ENCODE assay signal across 16 mouse cellular contexts in genomic region chr10:86174017-86174416, GRCm38 (mm10).
"Had no signal": no experiment of that assay in that cellular context is flagged by ENCODE, and none has a peak within 500 bp of the region (broad histone marks: within the 10 kb centered on the region; RNA-seq: fewer than 3 reads in every experiment).

No protein-coding gene starts in this region.

- H3K27ac ChIP-seq: kidney, embryonic 15.5 days; left cerebral cortex, adult 2 months; limb, embryonic 10.5 days; liver, embryonic 13.5 days; midbrain, embryonic 15.5 days; neural tube, embryonic 13.5 days had no signal

- H3K4me1 ChIP-seq: kidney, embryonic 15.5 days; limb, embryonic 10.5 days; liver, embryonic 13.5 days; midbrain, embryonic 15.5 days; neural tube, embryonic 13.5 days had no signal

- ATAC-seq: midbrain, embryonic 15.5 days had no signal

- DNase-seq: kidney, adult 2 months; kidney, postnatal 25 days; liver, embryonic 13.5 days; lung, embryonic 14.5 days; retina, postnatal 1 day; right cerebral cortex, postnatal 4 days; spleen, adult 18-20 months; thymus, adult 18-20 months; thymus, postnatal 14 days had no signal

- H3K4me2 ChIP-seq: kidney, embryonic 15.5 days; liver, embryonic 13.5 days; lung, embryonic 14.5 days; midbrain, embryonic 11.5 days; midbrain, embryonic 15.5 days; neural tube, embryonic 13.5 days had no signal

- H3K36me3 ChIP-seq: kidney, embryonic 15.5 days; limb, embryonic 10.5 days; liver, embryonic 13.5 days; midbrain, embryonic 15.5 days; neural tube, embryonic 13.5 days had no signal

- H3K4me3 ChIP-seq: kidney, embryonic 15.5 days; left cerebral cortex, adult 2 months; limb, embryonic 10.5 days; liver, embryonic 13.5 days; megakaryocyte, embryonic 14.5 days; midbrain, embryonic 15.5 days; neural tube, embryonic 13.5 days had no signal

- H3K9ac ChIP-seq: kidney, embryonic 15.5 days; liver, embryonic 13.5 days; lung, embryonic 14.5 days; midbrain, embryonic 15.5 days; neural tube, embryonic 13.5 days had no signal

- H3K9me3 ChIP-seq: kidney, embryonic 15.5 days; limb, embryonic 10.5 days; liver, embryonic 13.5 days; midbrain, embryonic 15.5 days; neural tube, embryonic 13.5 days had no signal

- H3K27me3 ChIP-seq: kidney, embryonic 15.5 days; liver, embryonic 13.5 days; megakaryocyte, embryonic 14.5 days; midbrain, embryonic 15.5 days; neural tube, embryonic 13.5 days had no signal
